18 mouse cellular contexts compared by ENCODE assay signal in the genomic region with DNA sequence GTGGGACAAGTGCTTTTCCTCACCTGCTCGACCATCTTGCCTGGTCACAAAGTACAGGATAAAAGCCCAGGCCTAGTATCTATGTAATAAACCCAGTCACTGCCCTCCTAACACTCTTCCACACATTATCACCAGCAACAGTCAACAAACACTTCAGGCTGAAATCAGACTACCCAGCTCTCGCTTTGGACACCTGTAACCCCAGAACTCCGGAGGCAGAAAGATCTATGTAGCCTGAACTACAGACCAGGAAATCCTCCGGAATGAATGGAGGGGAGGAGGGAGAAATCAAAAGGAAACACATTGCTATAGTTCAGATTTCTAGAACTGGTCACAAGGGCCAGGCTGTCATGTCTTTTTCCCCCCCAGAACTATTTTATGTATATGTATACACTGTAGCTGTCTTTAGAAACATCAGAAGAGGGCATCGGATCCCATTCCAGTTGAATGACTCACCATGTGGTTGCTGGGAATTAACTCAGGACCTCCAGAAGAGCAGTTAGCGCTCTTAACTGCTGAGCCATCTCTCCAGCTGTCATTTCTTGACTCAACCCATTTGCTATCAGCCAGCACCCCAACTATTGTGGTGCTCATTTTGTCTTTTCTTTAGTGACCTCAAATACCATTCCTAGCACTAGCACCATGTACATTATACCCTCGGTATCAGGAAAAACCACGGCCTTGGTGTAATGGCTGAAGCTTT. TPM values are rescaled to one million over a fixed set of nuclear protein-coding genes. Genes with fewer than 3 reads are reported as not detected.
A peak's percentile ranks its signal among the peaks of the same experiment; 100 is the strongest.
DNase-seq lines count a peak whose midpoint lies in the region; ATAC-seq and TF ChIP-seq lines count a peak whose summit lies in the region.
"Had no signal": no experiment of that assay in that cellular context is flagged by ENCODE, and none has a peak within 500 bp of the region (broad histone marks: within the 10 kb centered on the region; RNA-seq: fewer than 3 reads in every experiment).

No protein-coding gene starts in this region.

- H3K9ac ChIP-seq in hindbrain, embryonic 11.5 days (ENCODE audit: low read depth, low read length): no peak overlapping the region
- no peak overlapping the region for H3K9ac ChIP-seq in hindbrain, embryonic 13.5 days
- H3K9ac ChIP-seq in kidney, embryonic 15.5 days: no peak overlapping the region
- H3K9ac ChIP-seq: forebrain, embryonic 13.5 days; forebrain, postnatal 0 days; heart, embryonic 12.5 days; hindbrain, embryonic 14.5 days; intestine, embryonic 15.5 days had no signal

- 0 out of 2 replicates have a peak, but pooled peaks have one; percentile 6 for ATAC-seq in hindbrain, embryonic 11.5 days (ENCODE audit: low FRiP score)
- ATAC-seq in hindbrain, embryonic 13.5 days (ENCODE audit: low FRiP score): no peak
- peak; percentile 72 to 74 for ATAC-seq in hematopoietic stem cell, adult 5-6 weeks (replicated peaks in 1 of 2; ENCODE audit: insufficient read depth in 1 of 2, low FRiP score in 2 of 2, low TSS enrichment in 1 of 2, low read depth in 1 of 2, poor library complexity in 2 of 2, severe bottlenecking in 2 of 2)
- no peak for ATAC-seq in kidney, embryonic 15.5 days (replicated peaks; ENCODE audit: low FRiP score)
- ATAC-seq: forebrain, embryonic 13.5 days; forebrain, postnatal 0 days; intestine, embryonic 15.5 days had no signal

- H3K4me1 ChIP-seq in hindbrain, embryonic 11.5 days (replicated peaks; ENCODE audit: control insufficient read depth, insufficient read depth, low read length): no peaks in the 10 kb centered on the region
- no peaks in the 10 kb centered on the region for H3K4me1 ChIP-seq in hindbrain, embryonic 13.5 days (replicated peaks)
- no peaks in the 10 kb centered on the region for H3K4me1 ChIP-seq in kidney, embryonic 15.5 days
- H3K4me1 ChIP-seq: forebrain, embryonic 13.5 days; heart, embryonic 12.5 days; intestine, embryonic 15.5 days had no signal

- H3K27ac ChIP-seq in hindbrain, embryonic 11.5 days (ENCODE audit: low read depth, low read length): no peak overlapping the region
- H3K27ac ChIP-seq in hindbrain, embryonic 13.5 days: no peak overlapping the region
- no peak overlapping the region for H3K27ac ChIP-seq in kidney, embryonic 15.5 days
- H3K27ac ChIP-seq: forebrain, embryonic 13.5 days; hindbrain, embryonic 14.5 days; intestine, embryonic 15.5 days had no signal

- no peaks in the 10 kb centered on the region for H3K79me2 ChIP-seq in C2C12 (ENCODE audit: control insufficient read depth, insufficient read depth)

- H3K4me3 ChIP-seq in hindbrain, embryonic 11.5 days (ENCODE audit: low read depth, low read length): no peak overlapping the region
- H3K4me3 ChIP-seq in hindbrain, embryonic 13.5 days: no peak overlapping the region
- no peak overlapping the region for H3K4me3 ChIP-seq in C2C12 (ENCODE audit: insufficient read depth, poor library complexity, severe bottlenecking)
- H3K4me3 ChIP-seq in kidney, embryonic 15.5 days (replicated peaks): no peak overlapping the region
- H3K4me3 ChIP-seq: forebrain, embryonic 13.5 days; heart, embryonic 12.5 days; intestine, embryonic 15.5 days had no signal

- DNase-seq in hindbrain, embryonic 11.5 days (ENCODE audit: low spot score): no peak
- peak; percentile 83 for DNase-seq in 3T3-L1 (ENCODE audit: low read depth, low spot score)
- no peak for DNase-seq in thymus, postnatal 36 days
- DNase-seq: adrenal gland, postnatal 10 days; cerebellum, adult 11 months; cerebellum, adult 8-10 months; cerebellum, postnatal 14 days; forebrain, postnatal 0 days; gastrocnemius, postnatal 25 days; kidney, adult 18-20 months had no signal

- H3K36me3 ChIP-seq in hindbrain, embryonic 11.5 days (ENCODE audit: control insufficient read depth, insufficient read depth, low read length): peaks cover 3% of the 10 kb centered on the region; the same call in 1 of the 2 replicates
- H3K36me3 ChIP-seq in hindbrain, embryonic 13.5 days: peaks cover 39% of the 10 kb centered on the region
- H3K36me3 ChIP-seq in C2C12 (ENCODE audit: control insufficient read depth, insufficient read depth): peaks cover 13% of the 10 kb centered on the region
- H3K36me3 ChIP-seq in kidney, embryonic 15.5 days: peaks cover 32% of the 10 kb centered on the region

- H3K9me3 ChIP-seq in hindbrain, embryonic 11.5 days (ENCODE audit: control insufficient read depth, low read length): no peaks in the 10 kb centered on the region
- H3K9me3 ChIP-seq in hindbrain, embryonic 13.5 days: no peaks in the 10 kb centered on the region
- H3K9me3 ChIP-seq in kidney, embryonic 15.5 days (replicated peaks): no peaks in the 10 kb centered on the region
- H3K9me3 ChIP-seq: forebrain, embryonic 13.5 days; intestine, embryonic 15.5 days had no signal

- 97% methylated on average over 8 of the region's 8 CpGs for WGBS in hindbrain, embryonic 11.5 days
- 93% methylated on average over 8 of the region's 8 CpGs for WGBS in hindbrain, embryonic 13.5 days
- WGBS in kidney, embryonic 15.5 days: 87% methylated on average over 8 of the region's 8 CpGs

- no peak for TF ChIP-seq CTCF in C2C12 (IDR thresholded peaks at IDR 0.05; ENCODE audit: control insufficient read depth, insufficient read depth, insufficient read length)

- no peak overlapping the region for H3ac ChIP-seq in C2C12 (ENCODE audit: control insufficient read depth, insufficient read length, low read depth)

- H3K79me3 ChIP-seq in C2C12 (ENCODE audit: low read depth): no peaks in the 10 kb centered on the region

- H3K4me2 ChIP-seq in hindbrain, embryonic 11.5 days (replicated peaks; ENCODE audit: low read depth, low read length): no peak overlapping the region
- no peak overlapping the region for H3K4me2 ChIP-seq in hindbrain, embryonic 13.5 days
- no peak overlapping the region for H3K4me2 ChIP-seq in kidney, embryonic 15.5 days
- H3K4me2 ChIP-seq: forebrain, embryonic 13.5 days; heart, embryonic 12.5 days; hindbrain, embryonic 14.5 days; intestine, embryonic 15.5 days had no signal

- H3K27me3 ChIP-seq in hindbrain, embryonic 11.5 days (ENCODE audit: control insufficient read depth, insufficient read depth, low read length): no peaks in the 10 kb centered on the region
- no peaks in the 10 kb centered on the region for H3K27me3 ChIP-seq in hindbrain, embryonic 13.5 days
- H3K27me3 ChIP-seq in C2C12 (ENCODE audit: control insufficient read depth, insufficient read depth, insufficient read length): no peaks in the 10 kb centered on the region
- H3K27me3 ChIP-seq in kidney, embryonic 15.5 days: no peaks in the 10 kb centered on the region
- H3K27me3 ChIP-seq: forebrain, embryonic 13.5 days; heart, embryonic 12.5 days; intestine, embryonic 15.5 days had no signal

TF ChIP-seq in C2C12, 6 proteins besides CTCF, POLR2A, EP300 and RAD21:
- TF ChIP-seq CEBPB (IDR thresholded peaks at IDR 0.05; ENCODE audit: low read depth): no peak
- TF ChIP-seq FOSL1 (IDR thresholded peaks at IDR 0.05; ENCODE audit: insufficient read depth, low read length, poor library complexity, severe bottlenecking): no peak
- TF ChIP-seq MYOG (IDR thresholded peaks at IDR 0.05; ENCODE audit: control insufficient read depth, extremely low read depth, insufficient read length): no peak
- TF ChIP-seq MYOD1 (IDR thresholded peaks at IDR 0.05; ENCODE audit: control insufficient read depth, insufficient read length, low read depth): peak; percentile 87
- TF ChIP-seq USF1 (IDR thresholded peaks at IDR 0.05; ENCODE audit: low read depth): no peak
- no peak for TF ChIP-seq MAX (IDR thresholded peaks at IDR 0.05)

RNA-seq across cellular contexts. Expression of gene Morf4l1, which starts 29.7 kb away (rescaled TPM):
- 533 and 557 TPM in 2 replicates for polyA plus RNA-seq in hindbrain, embryonic 11.5 days (2014; fragmentation: Nextera tagmentation; extraction: Ambion mirVana)
- 546 and 556 TPM in 2 replicates for polyA plus RNA-seq in hindbrain, embryonic 13.5 days (2015; fragmentation: Nextera tagmentation; extraction: Ambion mirVana)
- 151 TPM for polyA plus RNA-seq in C2C12 (2012; fragmentation: generic; extraction: Trizol)
- total RNA-seq in hematopoietic stem cell, adult 5-6 weeks (2017): 276 and 334 TPM in 2 replicates
- polyA plus RNA-seq in kidney, embryonic 15.5 days (2015; fragmentation: Nextera tagmentation; extraction: Ambion mirVana): 440 and 441 TPM in 2 replicates

RNA-seq across cellular contexts. Expression of gene Ctsh, which starts 31.0 kb away (rescaled TPM):
- polyA plus RNA-seq in hindbrain, embryonic 11.5 days (2014; fragmentation: Nextera tagmentation; extraction: Ambion mirVana): 11.1 and 11.6 TPM in 2 replicates
- 17.4 and 25.4 TPM in 2 replicates for polyA plus RNA-seq in hindbrain, embryonic 13.5 days (2015; fragmentation: Nextera tagmentation; extraction: Ambion mirVana)
- polyA plus RNA-seq in C2C12 (2012; fragmentation: generic; extraction: Trizol): 4.0 TPM
- 11.7 and 24.2 TPM in 2 replicates for total RNA-seq in hematopoietic stem cell, adult 5-6 weeks (2017)
- polyA plus RNA-seq in kidney, embryonic 15.5 days (2015; fragmentation: Nextera tagmentation; extraction: Ambion mirVana): 98.2 and 112 TPM in 2 replicates

Comparison
In these comparisons a context has a peak if more than half of its experiments do, and no peak if none do; other contexts are left out.
1. ATAC-seq: peak in hindbrain, embryonic 11.5 days (single experiment) and hematopoietic stem cell, adult 5-6 weeks (2 of 2); none in hindbrain, embryonic 13.5 days (single experiment) and kidney, embryonic 15.5 days (single experiment).